Mouse (Mus musculus): ENCODE measurements around the gene Vgll4.
"Not testable (repeated sequence)": the region's sequence is repeated elsewhere in the genome, so short reads cannot be mapped to it uniquely, and the experiment has no call there.

The Vgll4 gene

DNA sequence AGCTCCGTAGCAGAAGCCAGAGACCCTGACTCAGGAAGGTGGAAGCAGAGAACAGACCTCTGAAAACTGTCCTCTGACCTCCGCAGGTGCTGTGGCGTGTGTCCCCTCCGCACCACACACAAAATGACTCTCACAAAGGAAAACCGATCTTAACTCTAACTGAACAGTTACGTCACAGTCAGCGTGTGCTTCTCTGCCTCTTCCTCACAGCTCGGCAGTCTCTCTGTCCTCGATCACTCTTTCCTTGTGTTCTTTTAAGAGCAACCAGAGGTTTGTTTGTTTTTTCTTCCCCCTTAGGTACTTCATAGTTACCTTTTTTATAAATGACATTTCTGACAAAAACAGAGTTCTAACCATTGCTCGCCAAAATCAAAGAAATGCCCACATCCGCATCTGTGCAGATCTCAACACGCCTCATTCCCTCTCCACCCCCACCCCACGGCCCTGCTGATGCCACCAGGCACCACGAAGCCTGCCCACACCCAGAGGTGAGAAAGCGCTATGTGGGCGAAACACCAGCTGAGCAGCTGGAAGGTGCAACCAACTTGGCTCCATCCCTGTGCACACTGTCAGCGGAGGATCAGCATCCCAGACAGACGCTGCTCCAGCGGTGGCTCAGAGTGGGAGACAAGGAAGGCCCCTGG, 33.4 kb downstream of the Vgll4 start:
- DNase-seq: no peak

DNA sequence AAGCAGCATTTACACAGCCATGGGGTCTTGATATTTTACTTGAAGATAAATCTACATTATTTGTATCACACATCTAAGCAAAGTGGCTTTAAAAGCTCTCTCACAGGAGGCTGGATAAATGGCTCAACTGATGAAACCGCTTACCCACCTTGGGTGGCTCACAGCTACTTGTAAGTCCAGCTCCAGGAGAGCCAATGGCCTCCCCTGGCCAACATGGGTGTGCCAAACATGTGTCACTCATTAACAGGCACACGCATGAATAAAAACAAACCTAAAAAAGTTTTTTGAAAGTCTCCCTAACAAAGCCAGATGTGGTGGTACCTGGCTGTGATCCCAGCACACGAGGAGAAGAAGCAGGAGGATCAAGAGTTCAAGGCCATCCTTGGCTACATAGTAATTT, 34.4 kb downstream of the Vgll4 start:
- no peak for DNase-seq

DNA sequence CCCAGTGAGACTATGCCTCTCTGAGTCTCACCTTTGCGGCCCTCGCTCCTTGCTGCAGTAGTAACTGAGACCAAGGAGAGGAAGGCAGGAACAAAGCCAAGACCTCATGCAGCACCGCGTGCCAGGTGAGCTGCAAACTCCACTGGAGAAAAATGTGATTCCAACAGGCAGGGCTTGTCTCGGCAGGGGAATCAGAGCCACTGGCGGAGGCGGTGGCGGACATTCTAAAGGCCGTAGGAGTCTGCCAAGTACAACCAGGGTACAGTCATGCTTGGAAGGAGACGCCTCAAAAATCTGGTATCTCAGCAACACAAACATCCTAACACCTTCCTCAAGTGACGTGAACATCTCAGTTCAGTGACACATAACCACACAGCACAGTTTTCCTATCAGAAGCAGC, 35.7 kb downstream of the Vgll4 start:
- peak; percentile 36 for DNase-seq

DNA sequence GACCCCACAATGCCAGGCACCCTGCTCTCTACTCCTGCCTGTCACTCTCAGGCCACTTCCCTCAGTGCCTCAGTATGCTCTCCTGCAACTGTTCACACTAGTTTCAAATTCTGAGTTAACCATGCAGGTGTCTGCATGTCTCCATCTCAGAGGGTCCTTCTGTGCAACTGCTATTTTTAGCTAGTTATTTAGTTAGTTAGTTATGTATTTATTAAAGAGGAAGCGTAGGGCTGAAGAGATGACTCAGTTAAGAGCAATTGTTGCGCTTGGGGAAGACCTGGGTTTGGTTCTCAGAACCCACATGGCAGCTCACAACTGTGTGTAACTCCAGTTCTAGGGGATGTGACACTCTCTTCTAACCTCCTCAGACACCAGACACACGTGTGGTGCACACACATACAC, 36.8 kb downstream of the Vgll4 start:
- DNase-seq: no peak

DNA sequence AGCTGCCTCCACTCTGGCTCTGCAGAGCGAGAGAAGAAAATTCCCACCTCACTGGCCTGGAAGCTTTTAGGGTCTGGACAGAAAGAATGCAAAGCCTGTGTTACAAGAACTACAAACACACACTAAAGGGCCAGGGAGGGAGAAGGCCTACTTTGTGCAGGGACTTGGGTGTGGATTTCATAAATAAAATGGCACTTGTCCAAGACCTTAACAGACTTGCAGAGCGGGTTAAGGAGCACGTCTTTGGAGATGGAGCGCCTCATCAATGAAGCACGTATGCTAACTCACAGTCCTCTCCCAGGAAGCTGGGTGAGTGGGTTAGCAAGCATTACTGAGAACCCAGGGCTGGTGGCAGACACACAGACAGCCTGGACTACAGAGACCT, 37.7 kb downstream of the Vgll4 start:
- DNase-seq: no peak

DNA sequence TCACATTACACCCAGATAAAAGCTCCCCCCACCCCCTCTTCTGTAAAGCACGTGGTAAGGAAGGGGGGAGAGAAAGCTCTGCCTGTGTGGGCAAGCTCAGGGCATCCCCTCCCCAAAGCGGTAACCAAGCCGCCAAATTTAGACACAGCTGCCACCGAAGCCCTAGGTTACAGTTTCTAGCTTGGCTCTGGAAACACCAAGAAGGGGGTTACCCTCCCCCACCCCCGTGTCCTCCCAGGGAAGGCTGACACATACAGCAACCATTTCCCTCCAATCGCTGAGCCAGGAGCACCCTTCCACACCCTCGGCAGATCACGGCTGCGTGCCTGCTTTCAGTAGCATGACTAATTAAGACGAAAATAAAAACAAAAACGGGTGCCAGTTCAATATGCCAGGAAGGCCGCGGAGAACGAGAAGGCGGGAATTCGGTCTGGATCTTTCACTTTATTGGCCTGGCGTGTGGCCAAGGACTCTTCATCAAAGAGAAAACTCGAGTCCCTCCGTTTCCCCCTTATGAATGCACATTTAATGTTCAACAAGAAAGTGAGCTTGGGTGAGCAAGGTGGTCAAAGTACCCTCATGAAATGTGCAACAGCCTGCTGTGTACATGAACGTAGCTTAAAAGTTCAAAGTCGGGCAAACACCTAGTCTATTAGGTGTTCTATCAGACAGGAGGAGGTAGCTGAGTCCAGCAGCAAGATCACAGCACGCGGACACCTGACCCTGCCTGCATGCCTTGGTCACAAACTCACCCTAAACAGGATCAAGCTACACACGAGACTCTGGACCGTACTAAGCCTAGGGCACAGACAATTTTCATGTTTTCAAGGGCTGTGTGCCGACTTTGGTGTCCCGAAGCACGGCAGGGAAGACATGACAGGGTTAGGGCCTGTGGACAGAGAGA, 38.3 kb downstream of the Vgll4 start:
- DNase-seq: peak; percentile 73

DNA sequence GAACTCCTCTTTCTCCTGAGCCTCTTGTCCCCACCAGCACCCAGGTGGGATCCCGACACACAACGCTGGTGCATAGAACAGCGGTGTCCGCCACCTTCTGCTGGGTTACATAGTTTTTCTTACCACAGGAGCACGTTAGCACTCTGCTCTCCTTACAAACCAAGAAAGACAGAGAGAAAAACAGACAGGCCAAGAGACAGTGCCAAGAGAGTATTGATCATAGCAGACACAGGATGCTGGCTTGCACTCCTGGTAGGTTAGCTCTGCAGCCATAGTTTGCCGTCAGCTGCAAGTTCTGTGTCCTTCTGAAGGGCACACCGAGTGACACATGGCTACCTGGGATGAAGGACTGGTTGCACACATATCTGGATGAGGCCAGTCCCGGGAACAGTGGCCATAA, 39.1 kb downstream of the Vgll4 start:
- no peak for DNase-seq

DNA sequence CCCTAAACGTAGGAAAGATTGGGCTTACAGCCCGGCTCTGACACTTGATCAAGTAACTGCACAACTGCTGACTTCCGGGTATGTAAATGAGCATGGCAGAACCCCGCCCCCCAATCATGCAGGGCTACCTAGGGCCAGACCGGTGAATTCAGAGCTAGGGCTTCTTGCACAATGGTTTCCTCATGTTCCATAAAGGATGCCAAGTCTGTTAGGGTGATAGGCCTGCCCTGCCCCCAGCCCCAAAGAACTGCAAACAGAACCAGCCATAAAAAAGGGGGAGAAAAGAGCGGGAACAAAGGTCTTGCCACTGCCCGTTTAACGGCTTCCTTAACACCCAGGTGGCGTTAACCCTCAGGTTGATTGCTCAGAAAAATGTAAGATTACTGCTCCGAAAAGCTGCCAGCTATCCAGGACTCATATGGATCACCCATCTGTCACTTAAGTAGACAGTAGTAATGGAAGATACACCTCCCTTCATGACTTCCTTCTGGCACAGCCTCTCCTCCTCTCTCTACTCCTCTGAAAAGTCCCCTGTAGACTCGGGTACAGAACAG, 39.7 kb downstream of the Vgll4 start:
- DNase-seq: peak; percentile 76

DNA sequence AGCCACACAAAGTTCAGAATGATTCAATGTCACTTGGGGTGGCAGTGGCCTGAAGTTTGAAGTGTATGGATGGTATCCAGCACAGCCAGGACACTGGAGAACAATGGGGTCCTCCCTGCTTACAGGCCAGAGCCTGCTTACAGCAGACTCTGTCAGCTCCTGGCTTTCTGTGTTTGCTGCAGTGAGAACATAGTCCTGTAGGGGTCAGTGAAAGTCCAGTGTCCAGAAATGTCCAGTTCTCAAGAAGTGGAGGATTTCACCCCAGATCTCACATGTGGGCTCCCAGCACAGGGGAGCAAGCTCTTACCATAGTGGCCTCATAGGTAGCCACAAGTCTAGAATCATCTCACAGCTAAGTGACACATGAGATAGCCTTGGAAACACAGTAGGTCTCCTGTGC, 40.4 kb downstream of the Vgll4 start:
- peak; percentile 69 for DNase-seq

DNA sequence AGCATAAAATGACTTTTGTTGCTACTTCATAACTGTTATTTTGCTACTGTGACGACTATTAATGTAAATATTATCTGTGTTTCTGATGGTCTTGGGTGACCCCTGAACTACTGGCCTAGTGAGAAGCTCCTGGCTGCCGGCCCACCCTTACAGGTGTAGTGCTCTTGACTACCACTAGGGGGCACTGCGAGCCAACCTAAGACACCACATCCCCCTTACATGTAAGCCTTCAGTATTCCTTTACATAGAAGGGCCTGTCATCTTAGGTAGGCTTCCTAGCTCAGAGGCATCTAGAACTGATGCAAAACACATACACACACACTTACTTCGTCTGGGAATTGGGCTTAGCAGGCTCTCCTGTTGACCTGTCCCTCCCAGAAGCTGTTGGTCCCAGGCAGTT, 41.3 kb downstream of the Vgll4 start:
- DNase-seq: peak; percentile 78

DNA sequence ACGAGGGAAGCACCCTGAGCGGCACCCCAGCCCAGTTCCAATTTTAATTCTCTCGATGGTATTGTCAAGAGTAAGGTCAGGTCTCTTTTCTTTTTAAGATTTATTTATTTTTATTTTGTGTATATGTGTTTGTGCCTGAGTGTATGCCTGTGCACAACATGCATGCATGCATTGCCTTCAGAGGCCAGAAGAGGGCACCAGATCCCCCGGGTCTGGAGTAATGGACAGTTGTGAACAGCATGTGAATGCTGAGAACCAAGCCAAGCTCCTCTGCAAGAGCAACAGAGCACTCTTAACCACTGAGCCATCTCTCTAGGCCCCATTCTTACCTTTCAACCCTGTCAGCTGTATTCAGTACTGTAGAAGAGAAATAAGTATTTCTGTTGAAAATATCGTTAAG, 42.4 kb downstream of the Vgll4 start:
- DNase-seq: no peak

DNA sequence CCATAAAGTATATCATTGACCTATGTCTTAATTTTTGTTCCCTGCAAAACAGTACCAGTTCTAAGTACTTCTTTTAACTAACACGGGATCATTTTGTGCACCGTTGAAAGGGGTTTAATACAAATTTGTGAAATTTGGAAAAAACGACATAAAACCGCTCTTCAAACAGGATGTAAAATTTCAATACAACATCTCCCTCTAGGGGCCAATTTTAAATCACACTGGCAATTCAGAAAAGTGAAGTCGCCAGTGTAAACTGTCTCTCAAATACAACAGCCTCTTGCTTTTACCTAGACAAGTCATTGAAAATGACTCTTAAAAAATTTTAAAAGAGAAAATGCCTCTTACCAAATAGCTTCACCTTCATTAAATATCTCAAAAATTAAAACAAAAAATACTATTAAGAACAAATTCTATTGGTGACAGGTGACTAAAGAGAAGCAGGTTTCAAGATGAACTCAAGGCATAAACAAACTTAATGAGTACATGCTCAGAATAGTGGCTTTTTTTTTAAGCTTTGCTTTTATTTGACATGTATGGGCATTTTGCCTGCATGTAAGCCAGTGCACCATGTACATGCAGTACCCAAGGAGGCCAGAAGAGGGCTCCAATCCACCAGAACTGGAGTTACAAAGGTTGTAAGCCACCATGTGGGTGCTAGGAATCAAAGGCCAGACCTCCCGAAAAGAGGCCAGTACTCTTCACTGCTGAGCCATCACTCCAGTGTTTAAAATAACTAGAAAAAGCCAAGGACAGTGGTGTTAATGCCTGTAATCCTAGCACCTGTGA, 43.2 kb downstream of the Vgll4 start:
- peak; percentile 56 for DNase-seq

DNA sequence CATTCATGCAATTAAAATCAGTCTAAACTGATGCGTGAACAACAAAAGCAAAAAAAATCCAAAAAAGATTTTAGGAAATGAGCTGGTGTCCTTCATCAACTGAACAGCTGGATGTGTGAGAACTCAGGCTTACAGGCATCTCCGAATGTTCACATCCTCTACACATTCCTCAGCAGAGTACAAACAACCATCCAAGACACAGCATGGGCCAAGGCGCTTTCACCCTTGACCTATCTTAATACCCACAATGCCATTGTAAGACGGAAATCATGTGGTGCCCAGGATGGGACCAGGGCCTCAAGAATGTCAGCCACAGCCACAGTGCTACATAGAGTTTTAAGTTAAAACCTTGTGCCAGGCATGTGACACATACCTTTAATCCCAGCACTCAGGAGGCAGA, 44.6 kb downstream of the Vgll4 start:
- DNase-seq: no peak

DNA sequence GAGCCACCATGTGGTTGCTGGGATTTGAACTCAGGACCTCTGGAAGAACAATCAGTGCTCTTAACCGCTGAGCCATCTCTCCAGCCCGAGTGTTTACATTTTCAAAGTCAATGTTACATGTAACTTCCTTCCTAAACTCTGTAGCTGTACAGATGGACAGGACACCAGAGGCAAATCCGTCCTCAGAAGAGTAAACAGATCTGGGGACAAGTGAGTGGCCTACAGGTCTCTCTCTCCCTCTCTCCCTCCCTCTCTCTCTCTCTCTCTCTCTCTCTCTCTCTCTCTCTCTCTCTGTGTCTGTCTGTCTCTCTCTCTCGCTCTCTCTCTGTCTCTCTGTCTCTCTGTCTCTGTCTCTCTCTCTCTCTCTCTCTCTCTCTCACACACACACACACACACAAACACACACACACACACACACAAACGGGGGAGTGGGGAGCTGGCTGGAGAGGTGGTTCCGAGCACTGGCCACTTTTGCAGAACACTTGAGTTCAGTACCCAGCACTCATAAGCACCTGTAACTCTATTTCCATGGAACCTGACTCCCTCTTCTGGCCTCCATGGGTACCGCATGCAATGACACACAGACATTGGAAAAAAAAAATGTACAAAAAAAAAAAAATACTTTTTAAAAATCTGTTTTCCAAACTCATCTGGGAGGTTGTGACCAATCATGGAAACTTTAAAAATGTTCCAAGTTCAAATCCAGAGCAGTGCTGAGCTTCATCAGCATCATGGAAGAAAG, 47.3 kb downstream of the Vgll4 start:
- not testable (repeated sequence) for DNase-seq

DNA sequence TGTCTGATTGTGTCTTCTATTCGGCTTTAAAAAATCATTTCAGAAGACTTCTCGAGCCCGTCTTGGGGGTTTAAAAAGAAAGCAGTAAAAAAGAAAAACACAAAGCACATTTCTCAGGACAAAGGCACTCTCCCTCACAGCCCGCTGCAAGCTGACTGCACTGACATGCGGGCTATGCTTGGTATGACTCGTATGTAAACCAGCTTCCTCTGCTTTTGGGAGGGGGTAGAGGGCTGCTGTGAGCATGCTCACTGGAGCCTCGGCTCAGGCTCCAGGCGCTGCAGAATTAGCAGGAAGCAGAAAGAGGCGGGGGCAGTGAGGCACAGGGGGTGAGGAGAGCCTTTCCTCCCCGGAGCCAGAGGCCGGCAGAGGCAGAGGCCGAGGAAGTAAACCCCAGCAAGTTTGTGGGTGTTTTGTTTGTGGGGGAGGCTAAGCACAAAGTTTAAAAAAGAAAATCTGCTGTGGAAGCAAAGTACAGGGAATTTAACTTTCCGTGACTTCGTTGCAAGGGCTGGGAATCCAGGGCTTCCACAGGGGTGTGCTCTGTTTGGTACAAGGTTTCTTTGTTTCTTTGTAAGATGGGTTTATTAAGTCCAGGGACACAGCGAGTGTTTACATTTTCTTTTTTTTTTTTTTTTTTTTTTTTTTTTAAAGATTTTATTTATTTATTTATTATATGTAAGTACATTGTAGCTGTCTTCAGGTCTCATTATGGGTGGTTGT, 48.0 kb downstream of the Vgll4 start:
- DNase-seq: peak; percentile 94

DNA sequence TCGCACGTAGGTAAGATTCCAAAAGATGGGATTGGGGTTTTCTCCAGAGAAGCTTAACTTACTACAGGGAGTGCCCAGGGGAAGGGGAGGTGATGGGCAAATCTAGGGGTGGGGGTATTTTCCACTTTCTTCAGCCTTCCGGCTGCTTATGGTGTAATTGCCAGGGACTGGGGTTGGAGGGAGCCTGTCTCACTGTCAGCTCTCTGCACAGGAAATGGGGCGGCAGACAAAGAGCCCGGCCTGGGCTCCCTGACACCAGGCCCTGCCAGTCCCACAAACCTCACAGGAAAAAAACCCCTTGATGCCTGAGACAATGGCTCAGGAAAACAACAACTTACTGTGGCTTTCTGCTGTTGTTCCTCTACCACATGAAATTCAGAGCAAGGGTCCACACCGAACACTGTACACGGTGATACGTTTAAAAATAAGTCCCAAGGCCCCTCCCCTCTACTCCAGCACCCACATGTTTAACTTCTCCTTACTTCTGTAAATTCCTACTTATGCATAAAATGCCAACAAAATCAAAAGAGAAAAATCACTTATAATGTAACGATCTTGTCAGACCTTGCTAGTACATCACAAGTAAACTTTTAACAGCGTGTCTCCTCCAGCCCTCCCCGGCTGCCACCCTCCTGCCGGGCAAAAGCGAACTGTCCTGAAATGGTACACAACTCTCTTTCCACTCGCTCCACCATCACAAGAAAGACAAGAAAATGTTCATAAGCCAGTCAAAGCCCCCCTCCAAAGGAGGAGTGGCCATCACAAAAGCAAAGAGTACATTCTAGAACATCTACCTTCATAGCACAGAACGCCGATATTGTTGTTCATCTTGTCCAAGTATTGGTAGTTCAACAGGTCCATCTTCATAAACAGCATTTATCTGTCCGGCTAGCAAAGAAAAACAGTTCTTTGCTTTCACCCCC, 49.0 kb downstream of the Vgll4 start:
- peak; percentile 70 for DNase-seq

DNA sequence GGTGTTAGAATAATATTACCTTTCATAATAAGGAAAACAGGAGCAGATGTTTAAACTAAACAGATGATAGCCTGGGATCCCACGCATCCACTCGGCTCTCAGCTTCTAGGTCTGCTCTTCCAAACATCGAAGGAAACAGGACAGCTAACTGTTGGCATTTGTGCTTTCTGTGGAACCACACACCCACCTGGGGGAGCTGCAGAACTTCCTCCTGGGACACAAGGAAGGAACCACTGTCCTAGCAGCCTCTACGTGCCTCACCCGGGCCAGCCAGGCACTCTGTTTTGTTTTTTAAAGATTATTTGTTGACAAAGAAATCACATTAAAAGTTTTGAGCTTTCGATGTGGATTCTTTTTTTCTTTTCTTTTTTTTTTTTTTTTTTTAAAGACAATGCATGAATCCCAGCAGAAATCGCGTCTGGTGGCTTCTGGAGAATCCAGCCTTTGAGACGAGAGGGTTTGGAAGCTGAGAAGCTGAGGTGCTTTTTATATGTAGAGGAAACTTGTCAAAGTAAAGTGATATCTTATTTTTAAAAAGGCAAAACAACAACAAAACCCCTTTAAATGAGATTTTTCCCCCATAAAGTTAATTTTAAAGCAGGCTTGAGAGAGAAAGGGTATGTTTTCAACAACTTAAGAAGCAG, 50.0 kb downstream of the Vgll4 start:
- DNase-seq: peak; percentile 62

DNA sequence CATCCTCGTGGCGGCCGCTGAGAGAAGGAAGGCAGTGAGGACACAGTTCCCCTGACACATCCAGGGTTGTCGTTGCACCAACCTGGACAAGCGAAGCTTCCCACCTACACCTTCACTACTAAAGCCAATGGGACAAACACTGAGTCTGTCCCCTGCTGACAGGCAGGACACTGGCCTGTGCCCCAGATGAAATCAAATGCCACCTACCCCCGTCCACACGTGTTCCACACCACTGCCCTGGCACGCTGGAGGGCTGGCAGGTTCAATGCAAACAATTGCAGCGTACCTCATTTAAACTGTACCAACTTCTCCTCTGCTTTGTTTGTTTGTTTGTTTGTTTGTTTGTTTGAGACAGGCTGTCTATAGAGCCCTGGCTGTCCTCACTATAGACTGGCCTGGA, 50.8 kb downstream of the Vgll4 start:
- no peak for DNase-seq

DNA sequence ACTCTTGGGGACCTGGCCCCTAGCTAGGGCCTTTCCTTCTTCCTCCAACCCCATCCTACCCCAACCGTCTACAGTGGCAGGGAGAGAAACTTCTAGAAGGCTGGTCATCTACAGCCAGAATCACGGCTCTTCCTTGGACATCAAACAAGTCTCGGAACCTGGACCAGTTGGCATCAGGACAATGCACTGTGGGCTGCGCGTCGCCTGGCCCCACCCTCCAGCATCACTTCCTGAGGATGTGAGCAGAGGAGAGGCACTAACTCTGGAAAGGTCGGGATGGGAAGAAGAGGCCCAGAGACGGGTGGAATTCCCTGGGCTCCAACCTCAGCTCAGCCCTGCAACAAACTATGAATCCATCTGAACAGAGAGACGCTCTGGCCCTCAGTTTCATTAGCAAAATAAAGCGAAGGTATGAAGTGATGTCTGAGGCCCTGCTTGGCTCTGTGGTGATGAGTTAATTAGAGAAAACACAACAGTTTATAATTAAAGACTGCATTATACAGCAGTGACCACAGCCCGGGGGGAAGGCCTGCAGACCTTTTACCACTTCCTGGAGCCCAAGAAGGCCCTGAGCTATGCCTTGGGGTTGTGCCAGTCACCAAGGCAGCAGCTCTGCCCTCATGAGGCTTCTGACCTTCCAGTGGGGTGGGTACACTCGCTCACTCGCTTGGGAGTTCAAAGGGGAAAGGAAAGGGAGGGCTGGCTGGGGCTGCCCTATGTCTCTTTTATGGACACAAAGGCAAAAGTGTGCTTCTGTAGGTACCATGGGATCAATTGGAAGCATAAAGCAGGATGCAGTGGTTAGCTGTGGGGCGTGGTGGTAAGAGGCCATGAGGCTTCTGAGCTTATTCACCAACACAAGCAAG, 51.8 kb downstream of the Vgll4 start:
- peak; percentile 75 for DNase-seq
